Mouse (Mus musculus) heart, postnatal 0 days (tissue): ENCODE data around the gene Tmem269. TPM values are rescaled to one million over a fixed set of nuclear protein-coding genes. Genes with fewer than 3 reads are reported as not detected.

Experiments
- ATAC-seq: fragments of 200-750 bp; cut with Nextera tagmentation; 2 replicates; pipeline ENCODE4 v1.8.0; 2017; ENCODE audit warnings: low read depth, moderate number of reproducible peaks, moderate library complexity; ENCODE audit not compliant: insufficient read depth
- DNase-seq: peaks from one replicate; pipeline ENCODE4 v3.0.0-alpha.2; 2016; ENCODE audit warnings: low spot score
- H3K27ac ChIP-seq: fragments of 300-500 bp; sonication (generic); 2 replicates; pipeline ENCODE4 v1.5.1; 2014; ENCODE audit warnings: low read depth, mild to moderate bottlenecking
- H3K27me3 ChIP-seq: fragments of 300-500 bp; sonication (generic); 2 replicates; pipeline ENCODE4 v1.6.1; 2014; ENCODE audit warnings: low read length, mixed read lengths; ENCODE audit not compliant: control insufficient read depth, insufficient read depth
- H3K36me3 ChIP-seq: fragments of 300-500 bp; sonication (generic); replicated peaks from 2 replicates; pipeline ENCODE4 v1.6.1; 2014; ENCODE audit warnings: low read length, mixed read lengths; ENCODE audit not compliant: control insufficient read depth, insufficient read depth
- H3K4me1 ChIP-seq: fragments of 300-500 bp; sonication (generic); 2 replicates; pipeline ENCODE4 v1.6.1; 2014; ENCODE audit warnings: antibody characterized with exemption; ENCODE audit not compliant: control insufficient read depth, insufficient read depth
- H3K4me2 ChIP-seq: fragments of 300-500 bp; sonication (generic); 2 replicates; pipeline ENCODE4 v1.6.1; 2014; ENCODE audit warnings: low read depth, mild to moderate bottlenecking, low read length, moderate library complexity
- H3K4me3 ChIP-seq: fragments of 300-500 bp; sonication (generic); 2 replicates; pipeline ENCODE4 v1.5.1; 2014; ENCODE audit warnings: low read depth, low read length
- H3K9ac ChIP-seq: fragments of 300-500 bp; sonication (generic); replicated peaks from 2 replicates; pipeline ENCODE4 v1.6.1; 2014; ENCODE audit warnings: low read depth, low read length, mixed read lengths
- H3K9me3 ChIP-seq: fragments of 300-500 bp; sonication (generic); replicated peaks from 2 replicates; pipeline ENCODE4 v1.6.1; 2016; ENCODE audit warnings: low read length; ENCODE audit not compliant: control insufficient read depth
- CTCF ChIP-seq: IDR thresholded peaks from 2 replicates; pipeline ENCODE4 v1.5.1; 2016; ENCODE audit warnings: antibody characterized with exemption, control low read depth, low read depth
- EP300 ChIP-seq: IDR thresholded peaks from 2 replicates; pipeline ENCODE4 v1.6.1; 2016; ENCODE audit warnings: antibody characterized with exemption, low read depth
- WGBS: fragments of 180-500 bp; shearing (Covaris S2); extraction: QIAGEN DNeasy Blood & Tissue Kit; methylation state at CpG from one replicate; pipeline ENCODE4 v1.1.7; 2014; 5-methylcytosine and 5-hydroxymethylcytosine counted together
- polyA plus RNA-seq: library from polyadenylated mRNA; unstranded; fragments of >200 nt; fragmentation: Nextera tagmentation; extraction: Ambion mirVana; gene quantifications from 2 replicates; pipeline ENCODE4 v1.2.1, GENCODE M21; 2015
- total RNA-seq: library from RNA; depleted of rRNA; stranded (reverse); fragments of >200 nt; gene quantifications from 2 replicates; pipeline ENCODE4 v1.2.3, GENCODE M21; 2014; ENCODE audit warnings: low replicate concordance

The Tmem269 gene
- total and polyA plus RNA-seq, 2 experiments from 2014 or later, result not detected

- Histone ChIP-seq H3K4me1 (peaks cover 7% of the 10 kb centered on the region), H3K27ac (peak within 1 kb of the TSS; percentile 72)
- DNase-seq, result peak; percentile 86
Measured at GRCm38 (mm10) chr4:119194909-119195581, 23.0 kb downstream of the Tmem269 start, which contains the start of gene Svbp. TSS of gene Svbp (plus strand) at chr4:119195306.

GRCm38 (mm10) chr4:119192757-119193156, 25.3 kb downstream of the Tmem269 start:
- Histone ChIP-seq H3K9ac (no peak overlapping the region), H3K27ac (no peak overlapping the region), H3K4me2 (no peak overlapping the region), H3K36me3 (no peaks in the 10 kb centered on the region), H3K27me3 (no peaks in the 10 kb centered on the region), H3K9me3 (no peaks in the 10 kb centered on the region), H3K4me3 (no peak overlapping the region), H3K4me1 (peaks cover 7% of the 10 kb centered on the region)
- ATAC-seq (no peak), DNase-seq (no peak)
- WGBS, result 88% methylated on average over 4 of the region's 4 CpGs
- TF ChIP-seq EP300 (no peak), CTCF (no peak)

More at GRCm38 (mm10) chr4:119194909-119195581, 23.0 kb downstream of the Tmem269 start, which contains the start of gene Svbp:
- WGBS, result under 1% methylated on average over 32 of the region's 47 CpGs
- peak within 1 kb of the TSS; percentile 66 for H3K4me2 ChIP-seq
- TF ChIP-seq EP300 (no peak), CTCF (no peak)
- peak within 1 kb of the TSS; percentile 90 for H3K4me3 ChIP-seq
- no peaks in the 10 kb centered on the region for H3K36me3 ChIP-seq
- ATAC-seq, result peak; percentile 98
- no peaks in the 10 kb centered on the region for H3K9me3 ChIP-seq
- H3K27me3 ChIP-seq, result no peaks in the 10 kb centered on the region
- peak within 1 kb of the TSS; percentile 88 for H3K9ac ChIP-seq

GRCm38 (mm10) chr4:119191273-119191672, 26.7 kb downstream of the Tmem269 start:
- no peak overlapping the region for H3K4me2 ChIP-seq
- no peak overlapping the region for H3K27ac ChIP-seq
- no peak overlapping the region for H3K9ac ChIP-seq
- DNase-seq (no peak), ATAC-seq (no peak)
- H3K36me3 ChIP-seq, result no peaks in the 10 kb centered on the region
- no peak overlapping the region for H3K4me3 ChIP-seq
- H3K4me1 ChIP-seq, result peaks cover 7% of the 10 kb centered on the region
- no peaks in the 10 kb centered on the region for H3K27me3 ChIP-seq
- WGBS, result 67% methylated on average over 3 of the region's 3 CpGs
- TF ChIP-seq CTCF (no peak), EP300 (no peak)
- no peaks in the 10 kb centered on the region for H3K9me3 ChIP-seq

- no peak overlapping the region for H3K9ac ChIP-seq
- H3K4me2 ChIP-seq, result no peak overlapping the region
- H3K4me3 ChIP-seq, result no peak overlapping the region
- WGBS, result 68% methylated on average over 8 of the region's 8 CpGs
- TF ChIP-seq CTCF, result no peak
- H3K27ac ChIP-seq, result no peak overlapping the region
- no peak for DNase-seq
- H3K36me3 ChIP-seq, result no peaks in the 10 kb centered on the region
- no peaks in the 10 kb centered on the region for H3K27me3 ChIP-seq
- H3K4me1 ChIP-seq, result peaks cover under 1% of the 10 kb centered on the region; the same call in 1 of the 2 replicates
- no peaks in the 10 kb centered on the region for H3K9me3 ChIP-seq
- no peak for ATAC-seq
Measured at GRCm38 (mm10) chr4:119190618-119191017, 27.4 kb downstream of the Tmem269 start.

- H3K9ac ChIP-seq, result no peak within 1 kb of the TSS
Measured at GRCm38 (mm10) chr4:119189864-119190263, 28.2 kb downstream of the Tmem269 start, which contains the start of gene Ermap. TSS of gene Ermap (minus strand) at chr4:119190011.

GRCm38 (mm10) chr4:119189392-119189791, 28.6 kb downstream of the Tmem269 start:
- Histone ChIP-seq H3K27ac (no peak overlapping the region), H3K9ac (no peak overlapping the region), H3K4me3 (no peak overlapping the region), H3K27me3 (no peaks in the 10 kb centered on the region), H3K9me3 (no peaks in the 10 kb centered on the region), H3K4me1 (no peaks in the 10 kb centered on the region), H3K36me3 (no peaks in the 10 kb centered on the region), H3K4me2 (no peak overlapping the region)
- DNase-seq (no peak), ATAC-seq (no peak)
- TF ChIP-seq EP300 (no peak), CTCF (no peak)
- 83% methylated on average over 6 of the region's 6 CpGs for WGBS

More at GRCm38 (mm10) chr4:119189864-119190263, 28.2 kb downstream of the Tmem269 start, which contains the start of gene Ermap:
- no peaks in the 10 kb centered on the region for H3K9me3 ChIP-seq
- H3K4me1 ChIP-seq, result no peaks in the 10 kb centered on the region
- H3K27me3 ChIP-seq, result no peaks in the 10 kb centered on the region
- DNase-seq (no peak), ATAC-seq (no peak)
- WGBS, result 67% methylated on average over 6 of the region's 6 CpGs
- H3K4me3 ChIP-seq, result no peak within 1 kb of the TSS
- TF ChIP-seq CTCF, result no peak
- TF ChIP-seq EP300, result no peak
- no peak within 1 kb of the TSS for H3K27ac ChIP-seq
- no peak within 1 kb of the TSS for H3K4me2 ChIP-seq
- H3K36me3 ChIP-seq, result no peaks in the 10 kb centered on the region
